Mouse (Mus musculus): ENCODE data around the gene Spast.

The Spast gene

DNA sequence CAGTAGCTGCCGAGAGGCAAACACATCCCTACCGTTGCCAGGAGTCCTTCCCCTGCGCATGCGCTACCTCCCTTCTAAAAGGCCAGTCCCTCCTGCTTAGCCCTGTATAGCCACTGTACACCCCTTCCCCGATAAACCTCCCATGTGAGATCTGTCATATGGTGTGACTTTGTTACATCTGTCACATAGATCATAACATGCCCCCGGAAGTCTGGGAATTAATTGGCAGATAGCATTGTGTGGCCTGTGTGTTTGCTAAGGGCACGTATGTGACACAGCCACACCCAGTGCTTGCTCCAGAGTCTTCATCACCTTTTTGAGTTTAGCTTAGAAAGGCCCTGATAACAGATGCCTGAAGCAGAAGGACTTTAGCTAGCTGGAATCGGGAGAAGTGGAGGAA lies 91.3 kb downstream of the Spast start:
- DNase-seq, result no peak

DNA sequence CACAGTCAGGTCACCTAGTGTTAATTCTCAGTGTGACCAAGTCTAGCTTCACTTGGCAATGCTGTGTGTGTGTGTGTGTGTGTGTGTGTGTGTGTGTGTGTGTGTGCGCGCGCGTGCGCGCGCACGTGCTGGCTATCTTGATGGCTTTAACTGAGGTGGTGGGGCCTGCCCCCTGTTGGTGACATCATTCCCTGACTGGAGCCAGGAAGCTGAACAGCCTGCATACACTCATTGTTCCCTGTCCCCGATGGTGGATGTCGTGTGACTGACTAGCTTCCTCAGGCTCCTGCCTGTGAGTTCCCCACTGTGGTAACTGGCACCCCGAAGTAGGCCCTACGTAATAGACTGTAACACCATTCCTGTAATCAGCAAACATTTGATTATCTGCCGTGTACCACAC lies 92.7 kb downstream of the Spast start:
- peak in 1 of 2 experiments; percentile 18 for DNase-seq

DNA sequence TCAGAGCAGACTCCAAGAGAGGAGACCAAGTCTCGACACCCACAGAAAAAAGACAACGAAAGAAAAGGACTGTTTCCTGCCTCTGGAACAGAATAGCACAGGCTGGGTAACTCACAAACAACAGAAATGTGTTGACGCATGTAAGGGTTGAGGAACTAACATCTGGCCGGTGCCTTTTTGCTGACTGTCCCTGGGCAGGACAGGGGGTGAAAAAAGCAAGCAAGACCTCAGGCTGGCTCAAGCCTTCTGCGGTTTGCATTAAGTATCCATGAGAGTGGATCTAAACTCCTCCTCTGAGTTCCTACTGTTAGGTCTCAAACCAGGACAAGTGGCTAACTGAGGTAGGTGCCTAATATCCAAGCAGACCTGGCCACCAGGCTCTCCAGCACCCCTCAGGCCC lies 93.8 kb downstream of the Spast start:
- no peak for DNase-seq

- no peak for DNase-seq
Observed at GRCm38 (mm10) chr17:74437762-74438161, 99.0 kb downstream of the Spast start.

- no peak for DNase-seq
Observed at GRCm38 (mm10) chr17:74440486-74440885, 101.7 kb downstream of the Spast start.

Measured in cerebellum, postnatal 25 days (tissue).